Mouse (Mus musculus) kidney, postnatal 25 days (tissue): ENCODE results near the gene Lsm8.
A peak's percentile ranks its signal among the peaks of the same experiment; 100 is the strongest.
"Not testable (repeated sequence)": the region's sequence is repeated elsewhere in the genome, so short reads cannot be mapped to it uniquely, and the experiment has no call there.

Source experiments
- DNase-seq, 2 experiments: peaks; one replicate each; pipeline ENCODE4 v3.0.0; 2021; ENCODE audit warnings: mixed read lengths in 2 of 2

The Lsm8 gene

GRCm38 (mm10) chr6:18848051-18848701, at the start of gene Lsm8:
Gene Lsm8 (plus strand): TSS chr6:18848579.
- DNase-seq = peak; percentile 97 to 98

- DNase-seq = no peak
Observed at GRCm38 (mm10) chr6:18800869-18801511, 47.4 kb upstream of the Lsm8 start.

GRCm38 (mm10) chr6:18812623-18813022, 35.8 kb upstream of the Lsm8 start:
- no peak for DNase-seq

- DNase-seq = no peak
Observed at GRCm38 (mm10) chr6:18815606-18816005, 32.8 kb upstream of the Lsm8 start.

- peak; percentile 42 to 87 for DNase-seq
Observed at GRCm38 (mm10) chr6:18819343-18819742, 29.0 kb upstream of the Lsm8 start.

- no peak for DNase-seq
Observed at GRCm38 (mm10) chr6:18820246-18820645, 28.1 kb upstream of the Lsm8 start.

GRCm38 (mm10) chr6:18822812-18823211, 25.6 kb upstream of the Lsm8 start:
- peak; percentile 59 to 85 for DNase-seq

GRCm38 (mm10) chr6:18832958-18833357, 15.4 kb upstream of the Lsm8 start:
- no peak for DNase-seq

GRCm38 (mm10) chr6:18844529-18844928, 3.9 kb upstream of the Lsm8 start:
- not testable (repeated sequence) for DNase-seq

- DNase-seq = peak in 1 of 2 experiments; percentile 28
Observed at GRCm38 (mm10) chr6:18845571-18845970, 2.8 kb upstream of the Lsm8 start.

GRCm38 (mm10) chr6:18848702-18849061, 303 bp downstream of the Lsm8 start:
- DNase-seq = no peak

GRCm38 (mm10) chr6:18855323-18855722, 6.9 kb downstream of the Lsm8 start:
- DNase-seq = no peak

GRCm38 (mm10) chr6:18856487-18857078, 8.2 kb downstream of the Lsm8 start:
- DNase-seq = no peak

GRCm38 (mm10) chr6:18866018-18866417, 17.6 kb downstream of the Lsm8 start, which contains the start of gene Ankrd7:
Gene Ankrd7 (plus strand): TSS chr6:18866318.
- DNase-seq = no peak

GRCm38 (mm10) chr6:18889030-18889429, 40.7 kb downstream of the Lsm8 start:
- no peak for DNase-seq

- no peak for DNase-seq
Observed at GRCm38 (mm10) chr6:18894142-18894541, 45.8 kb downstream of the Lsm8 start.
